Mouse (Mus musculus): Measurements from ENCODE around the gene Rhobtb3.

DNA sequence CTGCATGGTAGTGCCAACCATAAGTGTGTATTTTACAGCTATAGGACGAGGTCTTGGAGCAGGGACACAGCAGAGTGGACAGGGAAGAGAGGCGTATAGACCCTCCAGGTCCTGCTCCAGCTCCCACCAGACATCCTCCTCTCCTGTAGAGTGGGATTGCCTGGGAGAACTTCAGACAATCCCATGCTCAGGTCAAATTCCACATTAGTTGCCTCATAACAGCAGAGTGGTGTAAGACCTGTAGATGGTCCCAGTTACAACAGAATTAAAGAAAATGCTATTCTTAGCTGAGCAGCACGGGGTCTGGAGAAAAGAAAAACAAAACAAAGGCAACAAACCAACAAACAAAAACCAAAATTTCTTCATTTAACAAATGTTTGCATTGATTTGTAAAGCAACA is 101.8 kb downstream of the Rhobtb3 start:
- TF ChIP-seq CTCF (IDR thresholded peaks at IDR 0.05; ENCODE audit: low read depth) (no peak), EP300 (IDR thresholded peaks at IDR 0.05; ENCODE audit: low read depth) (no peak)

Measured in liver, embryonic 14.5 days (tissue).